Mouse (Mus musculus): ENCODE data around the gene Mamstr. TPM values are rescaled to one million over a fixed set of nuclear protein-coding genes. Genes with fewer than 3 reads are reported as not detected.

Gene Mamstr
- total RNA-seq (2015), result not detected in 2 replicates
- 0.53 TPM in 1 of 2 replicates, not detected in the other for total RNA-seq (2017)

DNA sequence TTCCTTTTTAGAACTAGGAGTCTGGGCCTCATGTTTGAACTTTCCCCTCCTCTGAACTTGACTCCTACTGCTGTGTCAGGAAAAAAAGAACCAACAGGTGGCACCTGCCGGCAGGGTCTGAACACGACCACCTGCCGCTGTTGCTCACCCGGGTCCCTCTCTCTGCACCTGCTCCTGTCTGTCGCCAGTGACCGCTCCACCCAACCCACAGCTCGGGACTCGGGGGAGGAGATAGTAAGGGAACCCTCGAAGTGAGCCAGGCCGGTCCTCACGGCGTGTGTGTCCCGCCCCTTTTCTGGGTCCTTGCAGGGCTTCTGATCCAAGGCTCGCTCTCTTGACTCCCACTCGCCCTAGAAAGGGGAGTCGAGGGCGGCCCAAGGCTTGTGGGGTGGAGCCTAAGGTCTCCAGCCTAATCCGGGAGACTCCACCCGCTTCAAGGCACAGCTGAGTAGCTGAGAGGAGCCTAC lies at the start of gene Mamstr:
TSS of gene Mamstr (plus strand) at position 417 of the 467 bp plus-strand sequence.
- no peak for ATAC-seq (ENCODE audit: poor library complexity, severe bottlenecking)

DNA sequence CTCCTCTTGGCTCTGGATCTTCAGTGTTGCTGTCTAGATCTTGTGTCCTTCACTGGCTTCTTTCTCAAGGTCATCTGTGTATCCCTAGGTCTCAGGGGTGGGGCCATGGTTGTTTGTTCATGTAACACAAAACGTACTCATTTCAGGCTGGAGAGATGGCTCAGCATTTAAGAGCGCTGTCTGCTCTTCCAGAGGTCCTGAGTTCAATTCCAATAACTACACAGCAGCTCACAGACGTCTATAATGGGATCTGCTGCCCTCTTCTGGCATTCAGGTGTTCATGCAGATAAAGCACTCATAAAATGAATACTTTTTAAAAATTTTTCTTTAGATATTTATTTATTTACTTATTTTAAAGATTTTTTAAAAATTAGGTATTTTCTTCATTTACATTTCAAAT lies 48.9 kb upstream of the Mamstr start:
- no peak for ATAC-seq (ENCODE audit: poor library complexity, severe bottlenecking)

DNA sequence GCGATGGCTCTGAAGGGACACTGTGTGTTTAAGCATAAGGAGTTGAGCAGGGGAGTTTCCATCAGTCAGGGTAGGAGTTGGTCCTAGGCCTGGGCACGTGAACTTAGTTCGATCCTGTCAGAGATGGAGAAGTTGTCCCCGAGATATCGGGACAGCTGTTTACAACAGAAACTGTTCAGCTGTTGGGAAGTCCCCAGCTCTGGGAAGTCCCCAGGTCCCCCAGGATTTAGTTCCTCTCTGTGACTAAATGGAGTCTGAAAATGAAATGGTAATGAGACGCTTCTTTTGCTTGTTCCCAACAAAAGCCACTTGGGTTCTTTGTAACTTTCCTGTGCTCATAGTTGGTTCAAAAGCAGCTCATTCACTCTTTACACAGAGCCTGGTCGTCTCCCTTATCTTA lies 47.9 kb upstream of the Mamstr start:
- ATAC-seq (ENCODE audit: poor library complexity, severe bottlenecking), result no peak

DNA sequence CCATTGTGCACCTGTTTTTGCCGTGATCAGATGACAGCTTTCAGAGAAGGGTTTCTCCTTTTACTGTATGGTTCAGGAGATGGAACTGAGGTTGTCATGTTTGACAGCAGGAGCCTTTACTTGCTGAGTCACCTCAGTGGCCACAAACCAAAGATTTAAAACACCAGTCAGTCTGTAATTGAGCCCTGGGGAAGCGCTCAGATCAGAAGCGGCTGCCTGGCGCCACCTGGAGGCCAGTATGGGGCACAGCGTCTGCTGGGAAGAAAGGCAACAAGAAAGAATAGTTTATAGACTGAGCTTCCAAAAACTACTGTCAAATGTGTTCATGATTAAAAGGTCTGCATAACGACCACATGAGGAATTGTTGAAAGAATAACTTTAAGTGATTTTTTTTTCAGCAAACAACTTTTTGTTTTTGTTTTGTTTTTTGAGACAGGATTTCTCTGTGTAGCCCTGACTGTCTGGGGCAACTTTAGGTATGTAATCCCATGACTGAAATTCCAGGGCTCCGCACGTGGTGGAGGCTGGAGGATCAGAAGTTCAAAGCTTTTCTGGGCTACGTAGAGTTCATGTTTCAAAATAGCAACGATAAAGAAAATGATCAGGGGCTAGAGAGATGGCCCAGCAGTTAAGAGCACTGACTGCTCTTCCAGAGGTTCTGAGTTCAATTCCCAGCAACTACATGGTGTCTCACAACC lies 46.5 kb upstream of the Mamstr start:
- peak; percentile 75 for ATAC-seq (ENCODE audit: poor library complexity, severe bottlenecking)

DNA sequence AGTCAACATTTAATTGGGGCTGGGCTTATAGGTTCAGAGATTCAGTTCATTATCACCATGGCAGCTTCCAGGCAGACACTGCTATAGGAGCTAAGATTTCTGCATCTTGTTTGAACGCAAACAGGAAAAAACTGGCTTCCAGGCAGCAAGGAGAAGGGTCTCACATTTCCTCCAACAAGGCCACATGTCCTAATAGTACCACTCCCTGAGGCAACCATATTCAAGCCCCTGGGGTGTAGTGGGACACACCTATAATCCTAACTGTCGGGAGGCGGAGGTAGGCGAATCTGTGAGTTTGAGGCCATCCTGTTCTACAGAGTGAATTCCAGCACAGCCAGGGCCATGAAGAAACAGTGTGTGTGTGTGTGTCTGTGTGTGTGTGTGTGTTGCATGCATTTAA lies 44.6 kb upstream of the Mamstr start:
- ATAC-seq (ENCODE audit: poor library complexity, severe bottlenecking), result no peak

DNA sequence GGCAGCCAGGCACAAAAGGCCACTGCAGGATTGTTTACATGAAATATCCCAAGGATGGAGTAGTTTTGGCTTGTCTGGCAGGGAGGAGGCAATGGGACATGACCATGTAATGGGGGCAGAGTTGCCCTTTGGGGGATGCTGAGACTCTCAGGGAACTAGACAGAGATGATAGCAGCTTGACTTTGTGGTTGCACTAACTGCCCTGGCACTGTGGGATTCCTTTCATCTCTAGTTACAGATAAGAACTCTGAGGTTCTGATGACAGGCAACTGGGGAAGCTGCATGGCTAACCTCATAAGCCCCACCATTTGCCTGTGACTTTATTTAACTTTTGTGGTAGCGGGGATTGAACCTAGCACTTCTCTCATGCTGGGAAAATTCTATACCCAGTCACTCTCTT lies 43.7 kb upstream of the Mamstr start:
- ATAC-seq (ENCODE audit: poor library complexity, severe bottlenecking), result no peak

DNA sequence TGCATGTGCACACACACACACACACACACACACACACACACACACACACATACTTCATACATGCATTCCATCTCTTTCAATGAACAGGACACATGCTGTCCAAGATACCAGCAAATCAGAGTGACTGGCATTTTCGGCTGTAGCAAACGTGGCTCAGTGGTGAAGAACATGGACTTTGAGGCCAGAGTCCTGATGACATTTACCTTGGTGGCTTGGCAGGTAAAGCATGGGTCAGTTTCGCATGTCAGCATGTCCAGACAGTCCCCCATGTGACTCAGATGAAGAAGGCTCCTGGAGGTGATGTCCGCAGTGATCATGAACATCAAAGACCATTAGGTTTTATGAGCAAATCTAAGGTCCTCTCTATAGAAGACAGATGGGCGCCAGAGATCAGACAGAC lies 42.8 kb upstream of the Mamstr start:
- no peak for ATAC-seq (ENCODE audit: poor library complexity, severe bottlenecking)

DNA sequence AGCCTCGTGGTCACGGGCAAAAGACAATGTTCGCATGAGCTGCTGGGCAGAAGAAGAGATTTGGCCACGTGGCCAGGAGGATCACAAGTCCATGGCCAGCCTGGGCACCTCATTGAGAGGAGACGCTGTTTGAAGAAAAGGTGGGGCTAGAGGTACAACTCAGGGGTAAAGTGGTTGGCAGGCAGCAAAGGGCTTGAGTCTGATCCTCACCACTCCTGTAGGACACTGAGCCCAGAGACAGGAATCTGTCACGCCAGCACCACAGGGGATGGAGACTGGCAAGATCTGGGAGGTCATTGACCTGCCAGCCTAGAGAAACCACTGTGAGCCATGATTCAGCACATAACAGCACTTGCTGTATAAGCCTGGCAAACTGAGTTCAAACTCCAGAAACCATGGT lies 42.2 kb upstream of the Mamstr start:
- no peak for ATAC-seq (ENCODE audit: poor library complexity, severe bottlenecking)

DNA sequence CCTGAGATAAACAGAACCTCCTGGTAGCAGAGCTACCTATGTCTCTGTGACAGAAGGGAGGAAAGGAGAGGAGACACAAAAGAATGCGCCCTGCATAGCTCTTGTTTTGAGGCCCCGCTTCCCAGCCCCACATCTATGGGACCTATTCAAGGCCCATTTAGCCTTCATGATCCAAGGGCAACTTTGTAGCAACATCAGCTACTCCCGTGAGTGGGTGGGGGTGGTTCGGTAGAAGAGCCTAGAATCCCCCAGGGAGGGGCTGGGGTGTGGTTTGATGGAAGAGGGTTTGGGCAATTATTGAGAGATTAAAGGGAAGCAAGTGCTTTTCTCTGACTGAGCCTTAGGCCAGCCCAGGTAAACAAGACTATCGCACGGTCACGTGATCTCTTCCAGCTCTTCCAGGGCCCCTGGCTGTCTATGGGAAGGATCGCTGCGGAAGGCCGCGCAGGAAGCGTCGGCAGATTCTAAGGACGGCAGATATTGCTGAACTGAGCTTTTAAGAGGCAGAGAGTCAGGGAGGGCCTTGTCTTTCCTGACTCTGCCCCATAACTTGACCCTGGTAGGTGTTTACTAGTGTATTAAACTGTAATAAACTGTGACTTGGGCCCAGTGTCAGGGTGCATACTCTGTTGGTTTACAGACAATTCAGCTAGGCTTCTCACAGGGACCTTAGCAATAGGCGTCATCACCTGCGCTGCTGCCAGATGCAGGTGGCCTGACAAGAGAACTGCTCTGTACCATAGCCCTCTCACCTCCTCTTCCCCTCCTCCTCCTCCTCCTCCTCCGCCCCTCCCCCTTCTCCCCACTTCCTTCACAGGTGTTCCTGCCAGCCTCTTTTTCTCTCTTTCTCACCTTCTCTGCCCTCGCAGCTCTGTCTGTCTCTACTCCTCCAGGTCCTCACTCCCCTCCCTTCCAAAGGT lies 40.6 kb upstream of the Mamstr start:
- no peak for ATAC-seq (ENCODE audit: poor library complexity, severe bottlenecking)

DNA sequence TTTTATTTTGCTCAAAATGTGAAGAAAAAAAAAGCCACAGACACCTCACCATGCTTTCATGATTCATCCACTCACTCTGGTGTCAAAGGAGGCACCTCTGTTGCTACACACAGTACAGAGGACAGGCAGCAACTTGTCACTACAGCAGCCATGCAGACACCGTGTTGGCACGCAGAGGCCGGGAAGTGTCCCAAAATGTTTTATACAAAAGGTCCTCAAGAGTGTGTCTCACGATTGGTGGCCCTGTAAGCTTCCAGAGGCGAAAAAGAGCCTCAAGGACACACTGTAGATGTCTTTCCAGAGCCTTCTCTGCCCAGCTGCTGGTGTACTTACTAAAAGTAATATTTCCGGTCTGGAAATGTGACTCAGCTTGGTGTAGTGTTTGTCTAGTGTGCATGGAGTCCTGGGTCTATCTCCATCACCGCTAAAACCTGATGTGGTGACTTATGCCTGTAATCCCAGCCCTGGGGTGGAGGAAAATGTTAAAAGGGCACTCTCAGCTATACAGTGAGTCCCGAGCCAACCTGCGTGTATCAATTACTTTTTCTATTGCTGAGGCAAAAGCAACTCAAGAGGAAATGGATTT lies 34.0 kb upstream of the Mamstr start:
- ATAC-seq (ENCODE audit: poor library complexity, severe bottlenecking), result no peak

DNA sequence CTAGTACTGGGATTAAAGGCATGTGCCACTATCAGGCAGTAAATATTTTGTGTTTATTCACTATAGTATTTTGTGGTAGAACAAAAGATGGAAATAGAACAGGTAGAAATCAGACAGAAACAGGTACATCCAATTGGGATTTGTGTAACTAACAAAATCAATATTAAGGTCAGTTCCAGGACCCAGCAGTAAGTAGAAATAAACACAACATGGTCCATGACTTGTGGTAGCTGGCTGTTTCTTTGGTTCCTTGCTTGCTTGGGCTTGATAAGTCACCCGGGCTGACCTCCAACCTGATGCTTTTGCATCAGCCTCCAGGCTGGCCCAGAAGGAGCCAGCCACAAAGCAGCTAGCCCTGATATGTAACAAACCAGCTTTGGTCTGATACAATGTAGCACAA lies 30.3 kb upstream of the Mamstr start:
- ATAC-seq (ENCODE audit: poor library complexity, severe bottlenecking), result no peak

DNA sequence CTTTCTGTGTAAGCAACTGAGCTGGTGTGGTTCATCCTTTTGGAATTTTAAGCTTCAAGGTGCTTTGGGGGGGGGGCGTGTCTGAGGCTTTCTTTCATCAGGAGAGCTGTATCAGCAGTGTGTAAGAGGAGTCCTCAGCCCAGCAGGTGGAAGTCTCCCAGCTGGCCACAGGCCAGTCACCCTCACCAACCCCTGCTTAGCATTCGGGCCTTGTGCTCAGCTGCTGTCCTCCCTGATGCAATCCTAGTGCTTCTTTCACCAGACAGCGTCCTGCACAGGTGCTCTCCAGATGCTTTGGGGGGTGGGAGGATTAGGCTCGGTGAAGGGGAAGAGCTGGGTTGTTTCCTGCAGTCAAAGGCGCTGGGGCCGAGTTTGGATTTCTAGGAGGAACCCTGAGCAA lies 23.5 kb upstream of the Mamstr start:
- ATAC-seq (ENCODE audit: poor library complexity, severe bottlenecking), result no peak

DNA sequence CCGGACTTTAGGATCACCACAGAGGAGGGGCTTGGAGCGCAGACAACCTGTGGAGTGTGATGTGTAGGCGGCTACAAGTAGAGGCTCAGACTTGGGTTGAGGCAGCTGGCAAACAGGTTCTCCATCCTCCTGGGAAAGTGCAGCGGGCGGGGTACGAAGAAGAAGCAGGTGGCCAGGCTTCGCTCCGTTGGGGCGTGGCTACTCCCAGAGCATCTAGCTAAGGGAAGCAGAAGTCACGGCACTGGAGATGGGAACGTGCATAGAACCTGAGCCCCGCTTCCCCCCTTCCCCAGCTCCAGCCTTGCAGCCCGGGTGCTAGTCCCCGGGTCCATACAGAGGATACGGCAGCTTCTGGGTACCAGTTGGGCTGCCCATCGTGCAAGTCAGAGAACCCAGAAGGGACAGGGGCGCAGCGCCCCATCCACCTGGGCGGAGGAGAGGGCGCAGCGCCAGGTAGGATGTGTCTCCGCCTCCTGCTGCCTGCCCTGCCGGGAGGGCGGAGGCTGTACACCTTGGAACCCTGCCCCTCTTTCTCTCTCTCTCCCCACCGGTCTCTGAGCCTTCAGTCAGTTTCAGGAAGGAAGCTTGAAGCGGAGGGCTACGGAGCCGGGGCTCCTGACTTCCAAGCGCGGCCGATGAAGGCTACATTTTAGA lies 22.6 kb upstream of the Mamstr start, which contains the start of gene Fut1:
TSS of gene Fut1 (plus strand) at position 248 of the 654 bp plus-strand sequence.
- no peak for ATAC-seq (ENCODE audit: poor library complexity, severe bottlenecking)

DNA sequence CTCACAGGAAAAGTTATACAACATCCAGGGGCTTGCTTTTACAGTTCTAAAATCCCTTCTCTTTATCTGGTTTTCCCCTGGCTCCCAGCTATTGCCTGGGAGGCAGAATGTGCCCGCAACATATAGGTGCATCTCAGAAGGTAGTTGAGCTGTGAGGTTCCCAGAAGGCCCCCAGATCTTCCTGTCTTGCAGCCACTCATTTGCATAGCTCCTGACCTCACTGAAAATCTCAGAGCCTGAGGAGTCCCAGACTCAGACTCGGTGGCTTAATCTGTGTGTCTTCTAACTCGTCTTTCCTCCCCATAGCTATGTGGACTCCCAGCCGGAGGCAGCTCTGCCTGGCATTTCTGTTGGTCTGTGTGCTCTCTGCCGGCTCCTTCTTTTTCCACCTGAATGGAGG lies 21.5 kb upstream of the Mamstr start:
- ATAC-seq (ENCODE audit: poor library complexity, severe bottlenecking), result no peak

DNA sequence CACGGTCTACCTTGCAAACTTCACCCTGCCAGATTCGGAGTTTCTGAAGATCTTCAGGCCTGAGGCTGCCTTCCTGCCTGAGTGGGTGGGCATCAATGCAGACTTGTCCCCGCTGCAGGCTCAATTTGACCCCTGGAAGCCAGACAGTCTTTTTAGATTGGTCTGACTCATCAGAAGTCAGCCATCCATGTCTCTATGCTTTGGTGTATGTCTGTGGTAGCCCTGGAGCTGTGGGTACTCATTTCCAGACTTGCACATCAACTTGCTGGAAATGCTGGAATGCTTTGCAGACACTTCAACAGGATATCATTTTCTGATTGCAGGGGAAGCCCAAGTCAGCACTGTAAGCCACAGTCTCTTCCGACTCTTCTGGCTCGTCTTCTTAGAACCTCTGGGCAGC lies 20.2 kb upstream of the Mamstr start:
- ATAC-seq (ENCODE audit: poor library complexity, severe bottlenecking), result no peak

DNA sequence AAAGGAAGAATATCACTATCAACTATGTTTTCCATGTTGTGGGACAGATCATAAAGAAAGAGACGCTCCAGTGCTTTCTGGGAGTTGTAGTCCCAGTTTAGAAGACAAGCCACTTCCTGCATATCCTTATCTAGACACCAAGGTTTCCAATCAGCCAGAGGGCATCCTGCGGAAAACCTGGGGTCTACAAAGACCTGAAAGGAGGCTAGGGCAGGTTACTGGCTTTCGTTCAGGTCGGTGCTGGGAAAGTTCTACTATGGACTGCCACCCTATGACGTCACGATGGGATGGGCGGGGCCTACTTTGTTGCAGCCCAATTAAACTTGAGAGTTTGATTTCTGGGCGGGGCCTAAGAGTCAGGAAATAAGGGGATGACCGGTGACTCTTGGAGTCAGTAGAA lies 18.3 kb upstream of the Mamstr start, which contains the start of gene Izumo1:
TSS of gene Izumo1 (plus strand) at position 369 of the 400 bp plus-strand sequence.
- no peak for ATAC-seq (ENCODE audit: poor library complexity, severe bottlenecking)

DNA sequence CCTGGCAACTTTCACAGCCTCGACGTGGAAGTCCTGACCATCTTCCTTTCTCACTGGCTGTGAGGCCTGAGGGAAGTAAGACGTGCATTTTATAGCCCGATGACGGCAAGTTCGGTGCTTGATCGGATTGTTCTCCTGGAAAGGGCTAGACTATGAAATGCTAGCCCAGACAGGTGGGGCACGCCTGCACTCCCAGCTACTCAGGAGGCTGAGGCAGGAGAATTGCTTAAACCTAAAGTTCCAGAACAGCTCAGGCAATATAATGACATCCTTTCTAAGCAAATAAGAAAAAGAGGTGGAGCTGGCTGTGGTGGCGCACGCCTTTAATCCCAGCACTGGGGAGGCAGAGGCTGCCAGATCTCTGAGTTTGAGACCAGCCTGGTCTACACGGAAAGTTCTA lies 16.3 kb upstream of the Mamstr start:
- no peak for ATAC-seq (ENCODE audit: poor library complexity, severe bottlenecking)

DNA sequence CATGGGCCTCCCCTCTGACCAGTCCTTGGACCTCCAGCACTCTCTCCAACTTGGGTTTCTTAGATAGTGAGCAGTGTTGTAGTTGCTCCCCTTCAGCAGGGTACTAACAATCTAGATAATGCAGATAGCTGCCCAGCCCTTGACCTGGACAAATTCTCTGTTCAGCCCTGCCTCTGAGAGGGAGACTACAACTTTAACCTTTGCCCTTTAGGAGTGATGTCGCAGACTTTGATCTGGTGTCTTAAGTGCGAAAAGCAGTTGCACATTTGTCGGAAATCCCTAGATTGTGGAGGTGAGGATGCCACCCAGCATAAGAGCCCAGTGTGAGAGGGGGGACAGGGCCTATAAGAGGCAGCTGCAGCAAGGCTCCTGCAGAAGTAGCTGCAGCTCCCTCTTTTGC lies 15.1 kb upstream of the Mamstr start:
- no peak for ATAC-seq (ENCODE audit: poor library complexity, severe bottlenecking)

DNA sequence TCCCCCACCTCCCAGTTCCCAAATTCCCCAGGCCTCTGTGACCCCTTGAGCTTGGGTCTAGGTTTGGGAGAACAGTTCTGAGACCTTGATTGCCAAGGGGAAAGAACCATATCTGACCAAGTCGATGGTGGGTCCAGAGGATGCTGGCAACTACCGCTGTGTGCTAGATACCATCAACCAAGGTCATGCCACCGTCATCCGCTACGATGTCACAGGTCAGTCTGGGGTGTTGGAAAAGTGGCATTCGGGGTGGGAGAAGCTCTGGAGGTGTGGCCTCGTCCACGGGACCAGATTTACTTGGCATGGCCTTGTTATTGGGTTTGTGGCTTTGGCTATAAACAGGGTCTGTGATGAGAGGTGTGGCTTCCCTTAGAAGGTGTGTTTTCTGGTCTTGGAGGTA lies 14.3 kb upstream of the Mamstr start:
- no peak for ATAC-seq (ENCODE audit: poor library complexity, severe bottlenecking)

DNA sequence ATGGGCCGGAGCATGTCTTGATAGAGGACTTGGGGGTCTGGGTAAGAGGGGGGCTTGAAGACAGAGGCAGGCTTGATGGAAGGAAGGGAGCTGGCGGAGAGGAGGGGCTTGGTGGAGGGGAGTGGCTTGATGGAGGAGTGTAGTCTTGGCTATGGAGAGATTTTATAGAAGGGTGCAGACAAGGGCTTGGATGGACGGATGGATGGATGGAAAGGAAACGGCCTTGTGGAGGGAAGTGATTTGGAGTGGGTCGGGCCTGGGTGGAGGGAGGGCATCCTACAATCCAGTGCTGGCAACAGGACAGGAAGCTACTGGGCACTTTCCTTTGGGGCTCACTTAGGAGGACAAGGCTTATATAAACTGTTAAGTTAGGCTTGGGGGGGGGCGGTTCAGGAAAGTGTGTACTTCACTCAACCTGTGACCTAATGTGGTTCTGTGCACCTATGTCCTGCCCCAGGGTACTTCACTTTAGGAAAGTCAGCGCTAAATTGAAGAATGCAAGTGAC lies 13.2 kb upstream of the Mamstr start:
- ATAC-seq (ENCODE audit: poor library complexity, severe bottlenecking), result no peak

DNA sequence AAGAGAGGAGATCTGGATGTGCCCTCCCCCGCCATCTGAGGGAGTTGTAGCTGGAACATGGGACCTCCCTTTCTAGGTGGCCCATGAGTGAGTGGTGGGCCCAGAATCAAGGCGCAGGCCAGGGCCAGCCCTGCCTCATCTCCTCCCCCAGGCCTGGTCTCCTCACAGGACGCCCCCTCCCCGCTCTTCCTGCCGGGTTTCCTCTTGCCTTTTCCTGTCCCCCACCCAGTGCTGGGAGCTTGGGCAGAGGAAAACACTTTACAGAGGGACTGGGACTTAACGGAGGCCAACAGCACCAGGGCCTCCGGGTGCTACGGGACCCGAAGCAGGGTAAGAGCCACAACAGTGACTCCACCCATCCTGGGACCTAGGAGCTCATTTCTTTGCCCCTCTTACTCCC lies 12.5 kb upstream of the Mamstr start, which contains the start of gene Rasip1:
TSS of gene Rasip1 (plus strand) at position 228 of the 400 bp plus-strand sequence.
- ATAC-seq (ENCODE audit: poor library complexity, severe bottlenecking), result no peak
